Mouse (Mus musculus): ENCODE measurements around the gene Gramd1a. TPM values are rescaled to one million over a fixed set of nuclear protein-coding genes. Genes with fewer than 3 reads are reported as not detected.

Gramd1a gene
- polyA plus RNA-seq, 1 experiment from 2014 or later: 95.1 TPM

DNA sequence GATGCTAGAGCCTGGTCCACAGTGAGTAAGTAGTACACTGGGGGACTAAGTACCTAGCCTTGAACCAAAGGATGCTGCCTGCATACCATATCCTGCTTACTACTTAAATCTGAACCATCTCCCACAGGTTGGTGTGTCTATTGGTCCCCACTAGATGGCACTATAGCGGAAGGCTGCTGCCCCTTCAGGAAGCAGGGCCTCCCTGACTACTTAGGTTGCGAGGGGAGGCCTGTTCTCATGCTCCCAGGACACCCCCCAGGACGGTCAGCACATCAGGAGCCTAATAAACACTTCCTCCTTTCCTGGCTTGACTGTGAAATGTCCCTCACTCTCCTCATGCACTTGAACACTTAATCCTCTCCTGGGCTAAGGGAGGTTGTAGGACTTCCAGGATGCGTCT lies 24.9 kb downstream of the Gramd1a start:
- H3K4me3 ChIP-seq (replicated peaks): no peak overlapping the region
- peaks cover 17% of the 10 kb centered on the region for H3K4me1 ChIP-seq (replicated peaks)
- peaks cover 79% of the 10 kb centered on the region for H3K36me3 ChIP-seq
- no peak overlapping the region for H3K27ac ChIP-seq
- H3K9me3 ChIP-seq: no peaks in the 10 kb centered on the region
- 35% methylated on average over 4 of the region's 4 CpGs for WGBS
- H3K9ac ChIP-seq (replicated peaks): no peak overlapping the region
- no peak overlapping the region for H3K4me2 ChIP-seq
- ATAC-seq (ENCODE audit: insufficient number of reproducible peaks, insufficient read depth, low FRiP score, low TSS enrichment, low read depth): no peak
- H3K27me3 ChIP-seq: peaks cover 35% of the 10 kb centered on the region

DNA sequence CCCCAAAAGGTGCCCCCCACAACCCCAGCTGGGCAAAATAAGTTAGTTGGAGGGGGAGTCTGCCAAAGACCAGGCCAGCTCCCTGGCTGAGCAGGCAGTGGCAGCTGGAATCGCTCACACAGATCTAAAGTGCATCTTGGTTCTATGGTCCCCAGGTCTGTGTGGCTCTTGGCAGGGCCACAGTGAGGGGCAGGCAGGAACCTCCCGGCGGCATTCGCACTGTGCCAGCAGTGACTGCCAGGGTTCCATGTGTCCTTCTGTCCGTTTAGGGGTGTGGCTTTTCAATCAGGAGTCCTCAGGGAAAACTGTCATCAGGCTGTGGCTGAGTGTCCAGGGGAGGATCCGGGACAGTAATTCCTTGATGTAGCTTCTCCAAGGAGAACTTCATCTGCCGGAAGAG lies 25.5 kb downstream of the Gramd1a start:
- H3K4me2 ChIP-seq: no peak overlapping the region
- H3K27me3 ChIP-seq: peaks cover 42% of the 10 kb centered on the region
- H3K36me3 ChIP-seq: peaks cover 73% of the 10 kb centered on the region
- peaks cover 17% of the 10 kb centered on the region for H3K4me1 ChIP-seq (replicated peaks)
- 96% methylated on average over 7 of the region's 7 CpGs for WGBS
- ATAC-seq (ENCODE audit: insufficient number of reproducible peaks, insufficient read depth, low FRiP score, low TSS enrichment, low read depth): no peak
- no peaks in the 10 kb centered on the region for H3K9me3 ChIP-seq
- no peak overlapping the region for H3K4me3 ChIP-seq (replicated peaks)
- H3K9ac ChIP-seq (replicated peaks): no peak overlapping the region
- no peak overlapping the region for H3K27ac ChIP-seq

DNA sequence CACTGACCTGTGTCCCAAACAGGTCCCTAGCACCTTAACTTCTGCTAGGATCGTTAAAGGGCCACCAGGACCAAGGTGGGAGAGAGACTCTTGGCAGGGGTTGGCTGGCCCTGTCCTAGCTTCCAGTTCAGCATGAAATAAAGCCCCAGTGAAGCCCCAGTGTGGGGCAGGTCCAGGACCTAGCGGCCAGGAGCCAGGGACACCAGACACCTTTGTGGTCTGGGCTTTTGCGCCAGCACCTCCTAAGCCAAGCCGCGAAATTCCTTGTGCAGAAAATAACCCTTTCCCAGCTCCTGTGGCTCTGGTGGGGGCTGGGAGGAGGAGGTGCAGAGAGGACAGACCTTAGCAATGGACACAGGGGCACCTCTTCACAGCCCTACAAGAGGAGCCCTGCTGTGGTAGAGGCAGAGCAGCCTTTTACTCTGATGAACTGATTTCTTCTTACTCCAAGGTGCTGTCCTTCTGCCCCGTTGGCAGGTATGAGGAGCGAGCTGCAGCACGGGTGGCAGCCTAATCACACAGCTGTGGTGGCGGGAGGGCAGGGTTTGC lies 27.5 kb downstream of the Gramd1a start:
- H3K27ac ChIP-seq: no peak overlapping the region
- peaks cover 53% of the 10 kb centered on the region for H3K36me3 ChIP-seq
- 50% methylated on average over 9 of the region's 9 CpGs for WGBS
- H3K4me1 ChIP-seq (replicated peaks): peaks cover 17% of the 10 kb centered on the region
- H3K4me2 ChIP-seq: no peak overlapping the region
- peaks cover 56% of the 10 kb centered on the region for H3K27me3 ChIP-seq
- ATAC-seq (ENCODE audit: insufficient number of reproducible peaks, insufficient read depth, low FRiP score, low TSS enrichment, low read depth): no peak
- H3K4me3 ChIP-seq (replicated peaks): no peak overlapping the region
- H3K9ac ChIP-seq (replicated peaks): no peak overlapping the region
- no peaks in the 10 kb centered on the region for H3K9me3 ChIP-seq

DNA sequence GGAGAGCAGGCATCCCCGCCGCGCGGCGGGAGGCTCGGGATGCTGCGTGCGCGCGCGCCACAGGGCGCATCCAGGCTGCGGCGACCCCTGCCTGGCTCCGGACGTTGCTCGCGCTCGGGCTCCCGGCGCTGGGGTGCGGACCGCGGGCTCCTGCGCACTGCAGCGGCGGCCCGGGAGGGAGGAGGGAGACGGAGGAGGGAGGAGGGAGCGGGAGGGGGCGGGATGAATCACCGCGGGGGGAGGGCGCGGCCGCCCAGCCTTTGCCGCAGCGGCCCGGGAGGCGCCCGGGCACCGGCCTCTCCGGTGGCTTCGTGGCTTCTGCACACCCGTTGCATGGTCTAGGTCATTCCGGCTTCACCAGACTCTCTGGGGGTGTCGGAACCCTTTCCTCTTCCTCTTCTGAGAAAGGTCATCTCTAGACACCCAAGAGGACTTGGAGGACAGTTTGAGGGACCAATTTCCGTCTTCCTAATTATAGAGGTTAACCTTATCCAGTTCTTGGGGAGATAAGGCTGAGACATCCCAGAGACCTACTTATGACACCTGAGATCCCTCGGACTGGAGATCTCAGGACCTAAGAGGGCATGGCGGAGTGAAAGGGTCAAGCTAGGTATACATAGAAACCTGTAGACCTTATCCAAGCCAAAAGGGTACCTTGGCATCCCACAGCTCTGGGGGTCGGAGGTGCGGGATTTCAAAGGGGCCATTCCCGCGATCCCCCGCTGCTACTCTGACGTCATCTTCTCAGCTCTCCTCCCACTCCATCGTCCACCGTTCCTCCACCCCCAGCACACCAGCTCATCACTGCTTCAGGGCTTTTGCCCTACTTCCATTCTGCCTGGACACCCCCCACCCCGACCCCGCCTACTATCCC lies 28.6 kb downstream of the Gramd1a start, which contains the start of gene Scn1b:
Gene Scn1b, minus strand, starts transcription at position 153 of the 874 bp plus-strand sequence.
- no peak within 1 kb of the TSS for H3K27ac ChIP-seq
- peaks cover 56% of the 10 kb centered on the region for H3K27me3 ChIP-seq
- WGBS: under 1% methylated on average over 39 of the region's 60 CpGs
- peak within 1 kb of the TSS; percentile 100 for H3K4me2 ChIP-seq
- H3K9ac ChIP-seq (replicated peaks): peak within 1 kb of the TSS; percentile 73
- peaks cover 42% of the 10 kb centered on the region for H3K36me3 ChIP-seq
- no peak for ATAC-seq (ENCODE audit: insufficient number of reproducible peaks, insufficient read depth, low FRiP score, low TSS enrichment, low read depth)
- H3K4me1 ChIP-seq (replicated peaks): peaks cover 17% of the 10 kb centered on the region
- peak within 1 kb of the TSS; percentile 69 for H3K4me3 ChIP-seq (replicated peaks)
- no peaks in the 10 kb centered on the region for H3K9me3 ChIP-seq

DNA sequence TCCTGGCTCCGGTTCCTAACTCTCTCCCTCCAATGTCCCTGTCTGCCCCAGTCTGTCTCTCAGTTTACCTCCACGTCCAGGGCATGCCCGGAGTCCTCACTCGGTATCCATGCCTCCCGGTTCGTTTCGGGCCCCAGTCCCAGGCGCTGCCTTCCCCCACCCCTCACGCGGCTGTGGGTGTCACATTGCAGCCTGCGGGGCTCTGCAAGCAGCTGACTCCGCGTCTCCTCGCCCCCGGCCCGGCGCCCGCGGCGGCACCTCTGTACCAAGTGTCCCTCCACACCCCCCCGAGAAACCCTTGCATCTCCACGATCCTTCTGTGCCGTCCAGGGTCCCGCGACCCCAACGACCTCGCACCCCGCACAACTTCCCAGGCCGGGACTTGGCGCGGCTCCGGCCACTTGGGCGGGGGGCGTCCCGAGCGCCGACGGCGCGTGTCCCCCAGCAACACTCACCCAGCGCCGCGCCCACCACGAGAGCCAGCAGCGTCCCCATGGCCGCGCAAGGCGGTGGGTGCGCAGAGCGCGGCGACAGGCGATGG lies 29.4 kb downstream of the Gramd1a start:
- Histone ChIP-seq H3K4me2 (peak overlapping the region; percentile 100), H3K4me1 (replicated peaks) (peaks cover 19% of the 10 kb centered on the region), H3K9ac (replicated peaks) (peak overlapping the region; percentile 73), H3K4me3 (replicated peaks) (peak overlapping the region; percentile 69), H3K36me3 (peaks cover 33% of the 10 kb centered on the region), H3K27me3 (peaks cover 56% of the 10 kb centered on the region), H3K27ac (no peak overlapping the region), H3K9me3 (no peaks in the 10 kb centered on the region)
- no peak for ATAC-seq (ENCODE audit: insufficient number of reproducible peaks, insufficient read depth, low FRiP score, low TSS enrichment, low read depth)
- WGBS: under 1% methylated on average over 52 of the region's 53 CpGs

DNA sequence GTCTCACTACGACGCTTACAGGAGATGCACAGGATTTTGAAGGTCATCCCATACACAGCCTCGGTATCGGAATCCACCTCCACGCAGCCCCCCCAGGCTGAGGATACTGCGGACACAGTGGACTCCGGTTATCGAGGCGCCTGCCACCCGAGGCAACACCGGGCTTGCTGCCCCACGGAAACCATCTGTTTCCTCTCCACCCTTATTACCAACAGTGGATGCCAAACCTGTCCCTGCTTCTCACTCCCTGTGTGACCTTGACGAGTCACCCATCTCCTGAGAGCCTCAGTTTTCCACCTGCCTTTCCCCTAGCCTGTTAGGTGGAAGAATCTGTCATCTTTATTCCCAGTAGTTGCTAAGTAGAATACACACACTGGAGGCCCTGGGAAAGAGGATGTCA lies 30.6 kb downstream of the Gramd1a start:
- ATAC-seq (ENCODE audit: insufficient number of reproducible peaks, insufficient read depth, low FRiP score, low TSS enrichment, low read depth): no peak
- Histone ChIP-seq H3K9ac (replicated peaks) (no peak overlapping the region), H3K27me3 (peaks cover 56% of the 10 kb centered on the region), H3K4me1 (replicated peaks) (peaks cover 23% of the 10 kb centered on the region), H3K36me3 (peaks cover 22% of the 10 kb centered on the region), H3K9me3 (no peaks in the 10 kb centered on the region), H3K4me2 (no peak overlapping the region), H3K27ac (no peak overlapping the region), H3K4me3 (replicated peaks) (no peak overlapping the region)
- 79% methylated on average over 13 of the region's 13 CpGs for WGBS

DNA sequence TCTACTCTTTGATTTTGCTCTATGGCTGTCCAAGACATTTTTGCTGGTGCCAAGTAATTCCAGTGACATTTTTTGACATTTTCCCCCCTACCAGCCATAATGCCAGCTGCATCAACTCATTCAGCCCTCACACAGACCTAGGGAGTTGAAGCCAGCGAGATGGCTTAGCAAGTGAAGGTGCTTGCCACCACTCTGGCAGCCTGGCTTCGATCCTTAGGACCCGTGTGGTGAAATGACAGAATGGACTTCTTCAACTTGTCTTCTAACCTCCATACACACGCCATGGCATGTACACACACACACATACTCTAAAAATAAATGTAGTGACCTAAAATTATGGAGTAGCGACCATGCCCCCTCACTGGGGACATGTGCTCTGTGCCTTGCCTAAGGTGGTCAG lies 31.3 kb downstream of the Gramd1a start:
- no peak overlapping the region for H3K9ac ChIP-seq (replicated peaks)
- H3K4me2 ChIP-seq: no peak overlapping the region
- no peak overlapping the region for H3K27ac ChIP-seq
- WGBS: 84% methylated on average over 5 of the region's 5 CpGs
- H3K9me3 ChIP-seq: no peaks in the 10 kb centered on the region
- H3K27me3 ChIP-seq: peaks cover 56% of the 10 kb centered on the region
- H3K4me3 ChIP-seq (replicated peaks): no peak overlapping the region
- no peak for ATAC-seq (ENCODE audit: insufficient number of reproducible peaks, insufficient read depth, low FRiP score, low TSS enrichment, low read depth)
- peaks cover 23% of the 10 kb centered on the region for H3K4me1 ChIP-seq (replicated peaks)
- H3K36me3 ChIP-seq: peaks cover 14% of the 10 kb centered on the region

DNA sequence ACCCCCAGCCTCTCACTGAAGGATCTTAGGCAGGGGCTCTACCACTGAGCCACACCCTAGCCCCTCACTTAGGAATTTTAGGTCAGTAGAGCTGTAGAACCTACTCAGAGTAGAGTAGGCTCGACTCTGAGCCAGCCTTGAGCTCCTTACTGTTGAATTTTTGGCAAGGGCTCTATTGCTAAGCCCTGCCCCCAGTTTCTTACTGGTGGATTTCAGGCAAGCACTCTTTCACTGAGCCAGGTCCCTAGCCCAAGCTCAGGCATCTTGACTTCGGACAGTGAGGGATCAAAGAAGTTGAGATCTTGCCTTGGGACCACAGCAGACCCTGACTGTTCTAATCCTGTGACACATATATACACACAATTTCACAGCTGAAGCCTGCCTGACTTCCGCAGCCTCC lies 32.0 kb downstream of the Gramd1a start:
- 82% methylated on average over 3 of the region's 3 CpGs for WGBS

DNA sequence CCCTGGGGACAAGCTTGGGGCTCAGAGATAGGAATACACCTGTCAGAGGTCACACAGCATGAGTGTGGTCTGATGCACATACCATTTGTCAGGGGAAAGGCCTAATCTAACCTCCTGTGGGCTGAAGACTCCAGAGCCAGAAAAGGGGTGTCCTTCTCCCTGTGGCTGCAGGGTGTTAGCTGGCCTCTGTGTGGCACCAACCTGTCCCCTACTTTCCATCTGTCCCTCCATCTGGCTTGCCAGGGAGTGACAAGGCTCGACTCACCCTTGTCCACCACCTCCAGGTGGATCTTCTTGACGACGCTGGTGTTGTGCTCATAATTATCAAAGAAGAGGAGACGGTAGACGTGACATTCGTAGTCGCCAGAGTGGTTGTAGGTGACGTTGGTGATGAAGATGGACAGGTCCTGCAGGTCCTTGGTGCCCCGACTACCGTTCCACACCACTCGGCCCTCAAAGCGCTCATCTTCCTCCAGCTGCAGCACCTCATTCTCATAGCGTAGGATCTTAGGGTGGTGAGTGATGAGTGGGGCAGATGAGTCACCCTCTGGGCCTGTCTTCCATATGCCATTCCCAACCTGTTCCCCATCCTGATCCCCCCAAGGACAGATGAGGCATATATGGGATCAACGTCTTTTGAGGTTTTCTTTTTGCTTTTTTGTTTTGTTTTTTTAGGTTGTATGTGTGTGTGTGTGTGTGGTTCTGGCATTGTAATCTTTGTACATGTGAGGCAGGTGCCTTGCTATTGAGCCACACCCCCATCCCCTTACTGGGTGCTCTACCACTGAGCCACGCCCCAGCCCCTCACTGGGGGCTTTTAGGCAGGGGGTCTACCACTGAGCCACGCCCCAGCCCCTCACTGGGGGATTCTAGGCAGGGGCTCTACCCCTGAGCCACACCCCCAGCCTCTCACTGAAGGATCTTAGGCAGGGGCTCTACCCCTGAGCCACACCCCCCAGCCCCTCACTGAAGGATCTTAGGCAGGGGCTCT lies 32.8 kb downstream of the Gramd1a start:
- Histone ChIP-seq H3K9me3 (no peaks in the 10 kb centered on the region), H3K27me3 (peaks cover 41% of the 10 kb centered on the region), H3K4me2 (no peak overlapping the region), H3K4me1 (replicated peaks) (peaks cover 23% of the 10 kb centered on the region), H3K4me3 (replicated peaks) (no peak overlapping the region), H3K27ac (no peak overlapping the region), H3K36me3 (0 out of 2 replicates have a peak, but pooled peaks cover under 1% of the 10 kb centered on the region), H3K9ac (replicated peaks) (no peak overlapping the region)
- 88% methylated on average over 16 of the region's 16 CpGs for WGBS
- ATAC-seq (ENCODE audit: insufficient number of reproducible peaks, insufficient read depth, low FRiP score, low TSS enrichment, low read depth): no peak

More for the DNA sequence above, 32.0 kb downstream of the Gramd1a start:
- Histone ChIP-seq H3K27me3 (peaks cover 49% of the 10 kb centered on the region), H3K27ac (no peak overlapping the region), H3K4me1 (replicated peaks) (peaks cover 23% of the 10 kb centered on the region), H3K9me3 (no peaks in the 10 kb centered on the region), H3K4me2 (no peak overlapping the region), H3K9ac (replicated peaks) (no peak overlapping the region), H3K36me3 (peaks cover 8% of the 10 kb centered on the region; the same call in 1 of the 2 replicates), H3K4me3 (replicated peaks) (no peak overlapping the region)
- ATAC-seq (ENCODE audit: insufficient number of reproducible peaks, insufficient read depth, low FRiP score, low TSS enrichment, low read depth): no peak

DNA sequence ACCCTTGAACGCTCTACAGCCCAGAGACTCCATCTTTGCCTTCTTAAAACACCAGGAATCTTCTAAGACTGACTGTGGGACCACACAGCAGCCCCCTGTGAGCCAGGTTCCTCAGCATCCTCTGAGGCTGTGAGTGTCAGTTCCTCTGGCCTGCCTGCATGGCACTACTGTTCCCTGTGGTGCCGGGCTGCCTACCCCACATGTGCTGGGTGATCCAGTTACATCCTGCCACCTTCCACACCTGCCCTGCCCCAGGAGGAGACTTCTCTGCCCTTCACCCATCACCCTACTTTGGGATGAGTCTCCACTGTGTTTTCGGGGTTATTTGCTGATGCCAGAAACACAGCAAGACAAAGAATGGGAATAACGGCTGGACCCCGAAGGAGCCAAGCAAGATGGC lies 36.1 kb downstream of the Gramd1a start:
- H3K9ac ChIP-seq (replicated peaks): no peak overlapping the region
- 84% methylated on average over 5 of the region's 5 CpGs for WGBS
- H3K4me1 ChIP-seq (replicated peaks): peaks cover 21% of the 10 kb centered on the region
- H3K27ac ChIP-seq: no peak overlapping the region
- no peak for ATAC-seq (ENCODE audit: insufficient number of reproducible peaks, insufficient read depth, low FRiP score, low TSS enrichment, low read depth)
- H3K4me3 ChIP-seq (replicated peaks): no peak overlapping the region
- H3K36me3 ChIP-seq: no peaks in the 10 kb centered on the region
- peaks cover 10% of the 10 kb centered on the region for H3K27me3 ChIP-seq
- H3K4me2 ChIP-seq: no peak overlapping the region
- no peaks in the 10 kb centered on the region for H3K9me3 ChIP-seq
